In genomic region chr2:7555144-7555892, GRCm38 (mm10) we compare ENCODE assay signal across 20 mouse cellular contexts. TPM values are rescaled to one million over a fixed set of nuclear protein-coding genes. Genes with fewer than 3 reads are reported as not detected.
DNase-seq lines count a peak whose midpoint lies in the region; ATAC-seq lines count a peak whose summit lies in the region.
"Had no signal": no experiment of that assay in that cellular context is flagged by ENCODE, and none has a peak within 500 bp of the region (broad histone marks: within the 10 kb centered on the region; RNA-seq: fewer than 3 reads in every experiment).

No protein-coding gene starts in this region.

- no peaks in the 10 kb centered on the region for H3K9me3 ChIP-seq in forebrain, embryonic 13.5 days (replicated peaks)
- H3K9me3 ChIP-seq in forebrain, embryonic 10.5 days = no peaks in the 10 kb centered on the region
- H3K9me3 ChIP-seq in forebrain, embryonic 15.5 days = no peaks in the 10 kb centered on the region
- H3K9me3 ChIP-seq in forebrain, embryonic 12.5 days = no peaks in the 10 kb centered on the region
- H3K9me3 ChIP-seq: embryonic facial prominence, embryonic 10.5 days; embryonic facial prominence, embryonic 12.5 days; G1E had no signal

- no peak overlapping the region for H3K27ac ChIP-seq in forebrain, embryonic 13.5 days
- no peak overlapping the region for H3K27ac ChIP-seq in forebrain, embryonic 10.5 days
- H3K27ac ChIP-seq in forebrain, embryonic 15.5 days (replicated peaks) = peak overlapping the region; percentile 48; the same call in 1 of the 2 replicates
- no peak overlapping the region for H3K27ac ChIP-seq in forebrain, embryonic 12.5 days
- H3K27ac ChIP-seq: embryonic facial prominence, embryonic 10.5 days; embryonic facial prominence, embryonic 12.5 days had no signal

- H3K4me2 ChIP-seq in forebrain, embryonic 13.5 days = no peak overlapping the region
- no peak overlapping the region for H3K4me2 ChIP-seq in forebrain, embryonic 15.5 days (replicated peaks)
- no peak overlapping the region for H3K4me2 ChIP-seq in forebrain, embryonic 12.5 days
- H3K4me2 ChIP-seq: embryonic facial prominence, embryonic 12.5 days had no signal

- no peaks in the 10 kb centered on the region for H3K27me3 ChIP-seq in forebrain, embryonic 13.5 days
- H3K27me3 ChIP-seq in forebrain, embryonic 10.5 days (ENCODE audit: poor library complexity, severe bottlenecking) = no peaks in the 10 kb centered on the region
- no peaks in the 10 kb centered on the region for H3K27me3 ChIP-seq in forebrain, embryonic 15.5 days
- H3K27me3 ChIP-seq in forebrain, embryonic 12.5 days = no peaks in the 10 kb centered on the region
- H3K27me3 ChIP-seq: CH12.LX; embryonic facial prominence, embryonic 12.5 days had no signal

- no peak overlapping the region for H3K9ac ChIP-seq in forebrain, embryonic 13.5 days
- no peak overlapping the region for H3K9ac ChIP-seq in forebrain, embryonic 15.5 days (replicated peaks)
- no peak overlapping the region for H3K9ac ChIP-seq in forebrain, embryonic 12.5 days
- H3K9ac ChIP-seq: embryonic facial prominence, embryonic 12.5 days had no signal

- H3K36me3 ChIP-seq in forebrain, embryonic 13.5 days (ENCODE audit: poor library complexity, severe bottlenecking) = no peaks in the 10 kb centered on the region
- H3K36me3 ChIP-seq in forebrain, embryonic 10.5 days (replicated peaks) = no peaks in the 10 kb centered on the region
- no peaks in the 10 kb centered on the region for H3K36me3 ChIP-seq in forebrain, embryonic 15.5 days
- no peaks in the 10 kb centered on the region for H3K36me3 ChIP-seq in forebrain, embryonic 12.5 days (replicated peaks)
- H3K36me3 ChIP-seq: embryonic facial prominence, embryonic 10.5 days; embryonic facial prominence, embryonic 12.5 days; G1E had no signal

- 38% methylated on average over 4 of the region's 4 CpGs for WGBS in forebrain, embryonic 13.5 days
- 81% methylated on average over 4 of the region's 4 CpGs for WGBS in forebrain, embryonic 10.5 days
- 18% methylated on average over 4 of the region's 4 CpGs for WGBS in forebrain, embryonic 15.5 days
- 48% methylated on average over 4 of the region's 4 CpGs for WGBS in forebrain, embryonic 12.5 days

- DNase-seq in forebrain, embryonic 10.5 days (ENCODE audit: extremely low spot score, low spot score) = no peak
- peak; percentile 41 for DNase-seq in Muller cell, postnatal 12 days (ENCODE audit: inconsistent ontology term)
- DNase-seq: adrenal gland, adult 2 months; adrenal gland, postnatal 10 days; adrenal gland, postnatal 25 days; B cell, adult 2 months; cerebellum, adult 11-12 months; cerebellum, adult 2 months; cerebellum, adult 9-10 months; cerebellum, postnatal 10 days; cerebellum, postnatal 25 days had no signal

- peaks cover 6% of the 10 kb centered on the region for H3K4me1 ChIP-seq in forebrain, embryonic 13.5 days
- H3K4me1 ChIP-seq in forebrain, embryonic 10.5 days = no peaks in the 10 kb centered on the region
- H3K4me1 ChIP-seq in forebrain, embryonic 15.5 days = no peaks in the 10 kb centered on the region
- H3K4me1 ChIP-seq in forebrain, embryonic 12.5 days = no peaks in the 10 kb centered on the region
- H3K4me1 ChIP-seq: embryonic facial prominence, embryonic 10.5 days; embryonic facial prominence, embryonic 12.5 days had no signal

- H3K4me3 ChIP-seq in forebrain, embryonic 13.5 days = no peak overlapping the region
- no peak overlapping the region for H3K4me3 ChIP-seq in forebrain, embryonic 10.5 days
- H3K4me3 ChIP-seq in forebrain, embryonic 15.5 days = no peak overlapping the region
- no peak overlapping the region for H3K4me3 ChIP-seq in forebrain, embryonic 12.5 days (replicated peaks)
- H3K4me3 ChIP-seq: embryonic facial prominence, embryonic 10.5 days; embryonic facial prominence, embryonic 12.5 days had no signal

- peak; percentile 75 for ATAC-seq in forebrain, embryonic 13.5 days
- peak; percentile 55; the same call in 1 of the 2 replicates for ATAC-seq in forebrain, embryonic 15.5 days (replicated peaks)
- no peak for ATAC-seq in forebrain, embryonic 12.5 days (ENCODE audit: low FRiP score)
- ATAC-seq in megakaryocyte-erythroid progenitor cell, adult 5-6 weeks (replicated peaks; ENCODE audit: low FRiP score, low TSS enrichment, poor library complexity, severe bottlenecking) = no peak
- ATAC-seq: CD4-positive, CD25-positive, alpha-beta regulatory T cell, adult 4 months had no signal

RNA-seq across cellular contexts. Expression of gene Celf2, which starts 46.0 kb away (rescaled TPM):
- 226 and 231 TPM in 2 replicates for polyA plus RNA-seq in forebrain, embryonic 13.5 days (2015; fragmentation: Nextera tagmentation; extraction: Ambion mirVana)
- 57.0 and 58.2 TPM in 2 replicates for polyA plus RNA-seq in forebrain, embryonic 10.5 days (2016; fragmentation: Nextera tagmentation; extraction: Ambion mirVana)
- polyA plus RNA-seq in forebrain, embryonic 15.5 days (2015; fragmentation: Nextera tagmentation; extraction: Ambion mirVana) = 322 and 348 TPM in 2 replicates
- polyA plus RNA-seq in forebrain, embryonic 12.5 days (2016; fragmentation: Nextera tagmentation; extraction: Ambion mirVana) = 167 and 168 TPM in 2 replicates
- total RNA-seq in megakaryocyte-erythroid progenitor cell, adult 5-6 weeks (2014; fragmentation: Nextera tagmentation) = 22.7 and 41.3 TPM in 2 replicates
- total RNA-seq in megakaryocyte-erythroid progenitor cell, adult 5-6 weeks (2017) = 16.2 and 47.0 TPM in 2 replicates

Comparison
In these comparisons a context has a peak if more than half of its experiments do, and no peak if none do; other contexts are left out.
1. ATAC-seq: peak in forebrain, embryonic 13.5 days (single experiment) and forebrain, embryonic 15.5 days (single experiment); none in forebrain, embryonic 12.5 days (single experiment) and megakaryocyte-erythroid progenitor cell, adult 5-6 weeks (single experiment).